Mouse (Mus musculus) bone marrow, adult 2 months (tissue): ENCODE data around the gene Pcare. TPM values are rescaled to one million over a fixed set of nuclear protein-coding genes. Genes with fewer than 3 reads are reported as not detected.

ENCODE experiments used
- H3K27ac ChIP-seq: fragments of 200-500 bp; 2 replicates; pipeline ENCODE4 v1.5.1; 2012; ENCODE audit warnings: low read depth, mild to moderate bottlenecking, control low read depth, inconsistent platforms, low read length; ENCODE audit not compliant: control insufficient read depth, poor library complexity, insufficient read depth
- H3K4me1 ChIP-seq: fragments of 200-500 bp; 2 replicates; pipeline ENCODE4 v1.6.1; 2011; ENCODE audit warnings: low read length; ENCODE audit not compliant: control insufficient read depth, insufficient read depth
- H3K4me3 ChIP-seq: fragments of 200-500 bp; replicated peaks from 2 replicates; pipeline ENCODE3; 2011; ENCODE audit warnings: mild to moderate bottlenecking, low read depth, low read length, control low read depth; ENCODE audit not compliant: control insufficient read depth
- CTCF ChIP-seq: fragments of 200-500 bp; IDR thresholded peaks from 2 replicates; pipeline ENCODE4 v1.5.1; 2011; ENCODE audit warnings: low read length, control low read depth; ENCODE audit not compliant: control insufficient read depth, insufficient read depth
- POLR2A ChIP-seq: fragments of 200-500 bp; IDR thresholded peaks from 2 replicates; pipeline ENCODE4 v1.6.1; 2011; ENCODE audit warnings: low read depth, mild to moderate bottlenecking, control low read depth, low read length, borderline replicate concordance; ENCODE audit not compliant: control insufficient read depth
- WGBS: fragments of 180-500 bp; shearing (Covaris S2); methylation state at CpG from one replicate; pipeline ENCODE4 v1.1.7; 2018; 5-methylcytosine and 5-hydroxymethylcytosine counted together
- polyA plus RNA-seq: library from polyadenylated mRNA; stranded (reverse); fragments of >200 nt; gene quantifications from 2 replicates; pipeline ENCODE4 v1.2.4, GENCODE M21; 2011; ENCODE audit warnings: low replicate concordance; ENCODE audit not compliant: missing spikeins, insufficient read depth, insufficient read length

The Pcare gene
- polyA plus RNA-seq, 1 experiment, result not detected

DNA sequence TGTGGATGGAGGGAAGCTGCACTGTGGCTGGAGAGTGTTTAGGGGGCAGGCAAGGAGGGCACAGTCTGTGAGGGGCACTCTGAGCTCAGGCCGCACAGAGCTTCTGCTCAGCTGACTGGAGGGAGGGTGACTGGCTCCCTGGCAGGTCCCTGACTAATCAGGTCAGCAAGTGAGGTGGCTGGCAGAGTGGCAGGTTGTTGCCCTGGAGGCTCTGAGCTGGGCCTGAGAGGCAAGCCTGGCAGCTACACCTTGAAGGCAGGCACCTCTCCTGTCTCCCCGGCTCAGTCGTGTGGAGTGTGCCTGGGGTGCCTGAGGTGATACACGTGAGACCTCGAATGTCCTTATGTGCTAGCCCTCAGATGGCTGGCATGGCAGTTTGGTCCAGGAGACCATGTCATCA is 56.3 kb downstream of the Pcare start:
- no peak overlapping the region for H3K4me3 ChIP-seq
- no peaks in the 10 kb centered on the region for H3K4me1 ChIP-seq
- 89% methylated on average over 5 of the region's 5 CpGs for WGBS
- TF ChIP-seq CTCF, result no peak
- no peak for TF ChIP-seq POLR2A
- H3K27ac ChIP-seq, result no peak overlapping the region

DNA sequence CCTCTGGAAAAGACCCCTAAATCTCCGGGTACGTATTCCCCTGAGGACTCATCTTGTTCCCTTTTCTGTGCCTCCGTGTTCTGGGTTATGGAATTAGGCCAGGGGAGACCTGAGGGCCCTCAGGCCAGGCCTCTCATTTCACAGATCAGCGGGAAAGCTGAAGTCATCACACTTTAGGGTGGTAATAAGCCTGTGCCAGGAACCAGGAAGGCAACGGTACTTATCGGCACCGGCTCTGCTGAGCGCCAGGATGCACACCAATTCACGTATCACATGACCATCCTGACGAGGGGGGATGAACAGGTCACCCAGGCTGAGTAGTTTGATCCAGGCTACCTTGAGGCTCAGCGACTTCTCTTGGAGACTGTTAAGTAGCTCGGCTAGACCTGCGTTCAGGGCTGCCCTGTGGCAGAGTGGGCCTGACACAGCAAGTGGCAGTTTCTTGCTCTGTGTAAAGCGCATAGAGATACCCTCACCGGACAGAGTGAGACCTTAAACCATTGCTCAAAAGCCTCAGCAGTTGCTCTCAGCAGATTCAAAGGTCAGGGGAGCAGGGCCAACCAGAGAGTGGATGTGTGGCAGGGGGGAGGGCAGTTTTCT is 56.9 kb downstream of the Pcare start:
- WGBS, result 84% methylated on average over 15 of the region's 15 CpGs
- Histone ChIP-seq H3K4me1 (no peaks in the 10 kb centered on the region), H3K4me3 (no peak overlapping the region), H3K27ac (no peak overlapping the region)
- TF ChIP-seq CTCF (no peak), POLR2A (no peak)

DNA sequence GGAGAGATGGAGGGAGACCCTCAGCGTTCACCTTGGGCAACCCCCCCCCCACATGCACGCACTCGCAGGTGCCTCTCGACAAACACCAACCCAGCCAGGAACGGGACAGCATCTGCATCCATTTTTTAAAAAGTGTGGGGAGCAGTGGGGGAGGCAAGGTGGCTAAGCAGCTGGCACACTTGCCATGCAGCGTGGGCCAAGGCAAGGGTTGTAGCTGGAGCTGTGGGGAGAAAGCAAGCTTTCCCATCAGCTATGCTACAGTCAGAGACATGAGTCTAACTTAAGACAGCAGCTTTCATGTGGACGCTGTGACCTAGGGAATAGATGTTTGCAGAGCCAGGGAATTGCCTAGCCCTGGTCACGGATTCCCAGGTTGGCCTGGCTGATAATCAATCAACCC is 57.5 kb downstream of the Pcare start:
- 83% methylated on average over 8 of the region's 8 CpGs for WGBS
- Histone ChIP-seq H3K4me1 (no peaks in the 10 kb centered on the region), H3K4me3 (no peak overlapping the region), H3K27ac (no peak overlapping the region)
- TF ChIP-seq CTCF, result no peak

DNA sequence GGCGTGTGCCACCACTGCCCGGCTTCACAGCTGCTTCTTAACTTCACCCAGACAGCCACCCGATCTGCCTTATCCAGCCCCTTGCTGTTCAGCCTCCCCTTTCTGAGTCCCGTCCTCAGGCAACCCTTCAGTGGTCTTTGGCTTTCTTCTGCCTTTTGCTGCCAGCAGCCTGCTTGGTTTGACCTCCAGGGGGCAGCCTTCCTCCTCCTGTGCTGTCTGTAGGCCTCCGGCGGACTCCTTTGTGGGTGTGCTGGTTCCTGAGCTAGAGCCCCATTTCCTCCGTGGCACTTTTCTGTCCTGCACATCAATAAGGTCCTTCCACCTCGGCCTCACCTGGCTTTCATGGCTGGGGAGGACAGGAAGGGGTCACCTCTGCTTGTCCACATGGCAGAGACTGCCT is 58.9 kb downstream of the Pcare start:
- 71% methylated on average over 8 of the region's 8 CpGs for WGBS
- TF ChIP-seq CTCF, result peak; percentile 31; the same call in 1 of the 2 replicates
- no peak for TF ChIP-seq POLR2A
- Histone ChIP-seq H3K27ac (no peak overlapping the region), H3K4me1 (no peaks in the 10 kb centered on the region), H3K4me3 (no peak overlapping the region)

Other genes with a start within 250 kb of the Pcare start
- gene Ndc80, start 226.0 kb downstream of the Pcare start, polyA plus RNA-seq, result 32.9 and 34.0 TPM in 2 replicates
- gene Spdya, start 200.8 kb downstream of the Pcare start, polyA plus RNA-seq, result not detected in 2 replicates
- 39.1 and 74.0 TPM in 2 replicates for gene Wdr43, start 137.0 kb downstream of the Pcare start, polyA plus RNA-seq
- gene Togaram2, start 79.6 kb downstream of the Pcare start, polyA plus RNA-seq, result not detected in 2 replicates
- gene Clip4, start 15.6 kb upstream of the Pcare start, polyA plus RNA-seq, result 2.3 and 3.1 TPM in 2 replicates